Mouse (Mus musculus) megakaryocyte progenitor cell, adult 5-6 weeks (primary cell): Measurements from ENCODE around the gene Pde10a. TPM values are rescaled to one million over a fixed set of nuclear protein-coding genes. Genes with fewer than 3 reads are reported as not detected.

Experiments
- ATAC-seq: replicated peaks from 2 replicates; pipeline ENCODE4 v1.8.0; 2016; ENCODE audit warnings: mild to moderate bottlenecking, moderate TSS enrichment, inconsistent platforms; ENCODE audit not compliant: poor library complexity
- total RNA-seq, 2 experiments: library from RNA; stranded (forward) in 1 of 2; stranded (reverse) in 1 of 2; fragments of 157-497, 149-512 nt in 1 of 2; fragments of 200-1000 nt in 1 of 2; gene quantifications; 2 replicates each; pipeline versions ENCODE4 v1.2.3 to v1.2.4; 2015 to 2017

Pde10a gene
- total RNA-seq, 2 experiments from 2014 or later, result 0.04 to 0.10 TPM

DNA sequence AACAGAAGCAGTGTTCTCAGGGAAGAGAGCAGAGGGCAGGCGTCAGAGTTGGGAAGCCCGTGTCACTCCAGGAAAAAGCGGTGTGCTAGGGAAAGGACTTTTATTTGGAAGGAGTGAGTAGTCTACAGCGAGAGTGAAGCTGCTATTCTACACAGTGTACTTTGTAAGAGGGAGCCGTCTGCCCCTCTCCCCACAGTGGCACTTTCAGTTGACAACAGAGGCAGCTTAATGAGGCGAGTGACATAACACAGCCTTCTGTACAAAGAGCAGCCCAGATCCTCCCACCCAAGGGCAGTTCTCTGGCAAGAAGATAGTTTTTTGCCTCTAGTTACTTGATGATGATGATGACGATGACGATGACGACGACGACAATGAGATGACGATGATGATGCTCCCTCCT, 410.4 kb downstream of the Pde10a start:
- ATAC-seq, result no peak

- ATAC-seq, result peak; percentile 60
Observed at GRCm38 (mm10) chr17:8936603-8937002, 411.4 kb downstream of the Pde10a start.

- no peak for ATAC-seq
Observed at GRCm38 (mm10) chr17:8951588-8951987, 426.4 kb downstream of the Pde10a start.

GRCm38 (mm10) chr17:8952951-8953350, 427.8 kb downstream of the Pde10a start:
- no peak for ATAC-seq

- ATAC-seq, result no peak
Observed at GRCm38 (mm10) chr17:8958125-8958524, 433.0 kb downstream of the Pde10a start.

DNA sequence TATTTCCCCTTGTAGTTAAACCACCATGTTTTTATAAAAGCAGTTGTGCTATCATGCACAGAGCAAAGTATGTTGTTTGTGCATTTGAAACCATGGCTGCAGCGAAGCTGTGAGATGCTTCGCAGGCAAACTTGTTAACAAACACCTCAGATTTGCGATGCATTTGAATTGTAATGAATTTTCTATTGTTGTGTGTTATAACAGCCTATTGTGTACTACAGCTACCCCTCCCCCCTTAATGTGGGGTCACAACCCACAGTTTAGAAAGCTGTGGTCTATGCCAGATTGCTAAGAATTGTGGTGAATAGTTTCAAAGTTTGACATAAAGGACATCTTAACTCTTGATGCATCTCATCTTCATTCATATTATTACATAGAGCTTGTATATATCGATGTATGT, 435.2 kb downstream of the Pde10a start:
- no peak for ATAC-seq

DNA sequence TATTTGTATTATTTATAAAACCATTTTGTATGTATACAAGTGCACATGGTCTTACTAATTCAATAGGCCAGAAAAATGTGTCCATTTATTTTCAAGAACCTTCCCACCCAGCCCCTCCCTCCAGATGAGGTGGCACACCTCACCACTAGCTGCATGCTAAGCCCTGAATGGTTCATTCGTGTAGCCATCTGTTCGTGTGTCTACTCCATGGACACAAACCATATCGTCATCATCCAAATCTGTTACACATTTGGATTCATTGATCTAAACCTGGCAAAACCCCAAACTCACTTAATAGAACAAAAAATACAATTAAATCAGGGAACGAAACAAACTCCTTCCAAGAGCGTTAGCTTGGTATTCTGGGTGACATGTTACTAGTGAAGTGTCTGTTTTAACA, 435.9 kb downstream of the Pde10a start:
- no peak for ATAC-seq

GRCm38 (mm10) chr17:8961644-8962043, 436.5 kb downstream of the Pde10a start:
- no peak for ATAC-seq

DNA sequence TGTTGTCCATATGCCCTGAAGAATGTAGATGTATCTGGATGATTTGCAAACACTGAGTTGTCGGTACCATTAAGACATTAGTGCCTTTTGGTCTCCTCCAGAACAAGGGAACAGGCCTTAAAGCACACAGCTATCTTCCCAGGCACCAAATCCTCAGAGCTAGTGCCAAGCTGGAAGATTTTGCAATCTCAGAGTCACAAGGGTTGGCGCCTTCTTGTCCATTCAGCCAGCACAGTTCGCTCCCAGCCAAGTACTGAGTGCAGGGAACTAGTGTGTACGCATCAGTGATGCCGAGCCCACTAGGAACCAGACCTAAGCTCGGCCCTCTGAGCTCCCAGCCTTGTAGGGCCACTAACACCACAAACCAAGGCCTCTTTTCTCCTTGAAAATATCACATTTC, 440.0 kb downstream of the Pde10a start:
- ATAC-seq, result no peak

- no peak for ATAC-seq
Observed at GRCm38 (mm10) chr17:8972152-8972854, 447.1 kb downstream of the Pde10a start.

- no peak for ATAC-seq
Observed at GRCm38 (mm10) chr17:8973331-8973730, 448.2 kb downstream of the Pde10a start.

- ATAC-seq, result no peak
Observed at GRCm38 (mm10) chr17:8974423-8974822, 449.3 kb downstream of the Pde10a start.

DNA sequence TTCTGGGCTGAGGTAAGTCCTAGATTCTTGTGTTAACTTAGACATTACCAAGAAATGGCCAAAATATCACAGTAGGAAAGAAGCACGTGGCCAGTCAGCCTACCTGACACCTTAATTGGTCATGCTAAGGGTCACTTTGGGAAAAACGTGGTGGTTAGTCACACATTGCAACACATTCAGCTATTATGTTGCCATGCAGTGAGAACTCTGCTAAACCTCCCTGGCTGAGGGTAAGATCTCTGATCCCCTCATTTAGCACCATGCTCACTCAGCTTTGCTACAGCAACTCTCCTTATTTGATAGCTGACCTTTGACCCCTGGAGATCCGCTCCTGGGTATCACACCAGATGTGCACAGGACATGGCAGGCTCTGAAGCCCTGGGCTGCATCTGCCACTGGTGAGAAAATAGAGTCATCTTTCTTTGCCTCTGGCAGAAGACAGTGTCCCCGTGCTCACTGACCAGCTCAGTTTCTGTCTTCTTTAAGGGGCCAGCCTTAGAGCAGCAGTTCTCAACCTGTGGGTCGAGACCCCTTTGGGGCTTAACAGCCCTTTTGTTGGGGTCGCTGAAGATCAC, 449.7 kb downstream of the Pde10a start:
- peak; percentile 51 for ATAC-seq

DNA sequence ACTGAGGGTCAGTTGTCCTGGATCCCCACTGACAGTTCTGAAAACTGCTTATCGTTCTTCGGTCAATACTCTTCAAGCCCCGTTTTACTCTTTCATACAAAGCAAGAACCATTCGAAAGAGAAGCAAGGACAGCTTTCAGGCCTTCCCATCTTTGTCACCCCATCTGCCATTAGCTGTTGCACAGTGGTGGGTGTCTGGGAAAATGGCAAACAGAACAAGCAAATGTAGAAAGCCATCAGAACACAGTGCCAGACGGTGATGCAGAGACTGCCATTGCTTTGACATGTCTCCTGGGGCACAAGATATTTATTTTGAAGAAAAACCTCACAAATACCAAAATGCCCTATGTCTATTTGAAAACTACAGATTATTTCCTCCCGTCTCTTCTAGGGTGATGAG, 451.6 kb downstream of the Pde10a start:
- ATAC-seq, result no peak

- peak; percentile 64 for ATAC-seq
Observed at GRCm38 (mm10) chr17:8977271-8977670, 452.1 kb downstream of the Pde10a start.

DNA sequence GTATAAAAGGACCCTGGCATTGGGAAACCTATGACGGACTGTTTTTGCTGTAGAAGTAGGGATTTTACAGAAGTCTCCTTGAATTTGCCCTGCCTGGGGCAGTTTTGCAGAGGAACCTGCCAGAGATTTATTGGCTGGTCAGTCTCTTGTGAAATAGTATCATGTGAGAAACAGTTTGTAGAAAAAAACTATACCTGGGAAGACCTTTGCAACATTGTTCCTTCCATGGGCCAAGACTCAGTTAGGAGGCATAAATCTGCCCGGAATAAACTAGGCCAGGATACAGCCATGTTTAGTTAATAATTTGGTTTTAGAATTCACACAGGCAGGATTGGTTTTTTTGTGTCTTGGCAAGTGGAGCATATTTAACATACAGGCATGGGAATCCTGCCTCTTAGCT, 458.4 kb downstream of the Pde10a start:
- ATAC-seq, result no peak

DNA sequence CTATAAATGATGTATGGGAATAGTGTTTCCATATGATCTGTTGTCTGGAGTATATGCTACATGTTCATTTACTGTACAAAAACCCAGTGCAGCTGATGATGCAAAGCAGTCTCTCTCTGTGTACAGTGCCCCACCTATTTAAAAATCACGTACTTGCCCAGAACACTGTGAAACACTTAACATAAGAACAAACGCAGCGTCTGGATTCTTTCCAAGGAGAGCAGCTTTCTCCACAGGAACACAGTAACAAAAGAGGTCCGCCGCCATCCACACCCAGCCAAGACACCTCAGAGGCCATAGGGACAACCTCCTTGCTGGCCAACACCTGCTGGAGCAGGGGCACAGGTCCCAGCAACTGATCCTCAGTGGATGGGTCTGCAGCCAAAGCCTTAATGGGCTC, 460.5 kb downstream of the Pde10a start:
- no peak for ATAC-seq

DNA sequence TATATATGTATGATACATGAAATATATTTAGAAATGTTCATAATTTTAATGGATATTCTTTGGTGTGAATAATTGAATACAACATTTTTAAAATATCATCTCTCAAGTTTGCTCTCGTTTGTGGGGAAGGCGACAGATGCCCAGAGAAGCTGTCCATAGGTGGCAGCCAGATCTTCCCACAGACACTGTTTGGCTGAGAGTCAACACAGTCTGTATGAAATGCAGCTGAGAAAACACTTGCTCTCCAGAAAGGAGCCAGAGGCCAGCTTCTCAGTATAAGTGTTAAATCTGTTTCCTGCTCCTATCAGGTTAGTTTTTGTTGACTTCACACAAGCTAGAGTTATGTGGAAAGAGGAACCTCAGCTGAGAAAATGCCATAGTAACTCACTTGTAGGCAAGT, 461.4 kb downstream of the Pde10a start:
- ATAC-seq, result no peak

DNA sequence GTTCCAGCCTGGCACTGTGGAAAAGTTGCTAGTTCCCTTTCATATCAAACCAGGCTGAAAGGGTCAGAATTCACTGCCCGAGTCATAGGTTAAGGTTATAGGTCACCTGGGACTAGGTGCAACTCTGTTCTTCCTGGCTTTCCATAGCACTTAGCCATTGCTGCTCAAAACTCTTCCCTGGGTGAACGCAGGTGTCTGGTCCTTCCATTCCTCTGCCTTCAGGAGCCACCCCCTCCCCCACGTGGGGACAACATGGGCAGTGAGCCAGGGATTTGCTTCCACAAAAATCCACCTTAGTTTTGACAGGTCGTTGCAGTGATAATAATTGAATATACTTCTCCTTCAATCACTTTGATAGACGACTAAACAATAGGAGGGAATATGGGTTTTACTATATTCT, 462.2 kb downstream of the Pde10a start:
- no peak for ATAC-seq

GRCm38 (mm10) chr17:8988119-8988807, 463.1 kb downstream of the Pde10a start, which contains the start of gene 1700010I14Rik:
TSS of gene 1700010I14Rik (plus strand) at chr17:8988333.
- ATAC-seq, result peak; percentile 94

GRCm38 (mm10) chr17:8991160-8991559, 466.0 kb downstream of the Pde10a start:
- peak; percentile 60 for ATAC-seq

DNA sequence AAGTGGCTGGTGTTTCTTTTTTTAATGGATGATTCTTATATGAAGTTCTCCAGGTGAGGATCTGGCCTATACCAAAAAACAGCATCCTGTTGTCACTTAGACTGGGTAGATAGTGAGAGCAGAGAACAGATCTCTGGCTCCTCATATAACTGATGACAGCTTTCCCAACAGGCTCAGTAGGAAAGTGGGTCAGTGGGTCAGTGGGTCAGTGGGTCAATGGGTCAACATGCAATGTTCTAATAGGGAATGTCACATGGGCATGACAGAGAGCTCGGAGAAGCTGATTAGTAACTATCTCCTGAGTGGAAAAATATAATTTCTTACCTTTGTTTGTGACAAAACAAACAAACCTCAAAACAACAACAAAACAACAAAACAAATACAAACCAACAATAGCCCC, 470.2 kb downstream of the Pde10a start:
- ATAC-seq, result no peak
